Mouse (Mus musculus): Measurements from ENCODE around the gene Impg2. TPM values are rescaled to one million over a fixed set of nuclear protein-coding genes. Genes with fewer than 3 reads are reported as not detected.

Gene Impg2
- polyA plus RNA-seq, 1 experiment from 2014 or later: 0.06 TPM

DNA sequence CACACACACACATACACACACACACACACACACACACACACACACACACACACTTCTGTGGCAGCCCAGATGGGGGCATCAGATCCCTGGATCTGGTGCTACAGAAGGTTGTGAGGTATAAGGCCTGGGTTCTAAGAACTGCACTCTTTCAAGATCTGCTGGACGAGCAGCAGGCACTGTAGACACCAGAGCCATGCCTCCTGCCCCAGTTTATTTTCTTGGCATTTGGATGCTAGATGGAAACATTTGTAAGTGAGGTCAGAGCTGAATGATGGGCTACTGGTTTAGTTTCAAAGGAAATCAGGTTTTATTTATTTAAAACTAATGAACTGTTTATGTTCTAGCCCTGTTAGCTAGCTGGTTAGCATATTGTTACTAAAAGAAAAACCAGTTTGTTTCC, 90.8 kb downstream of the Impg2 start:
- Histone ChIP-seq H3K4me3 (ENCODE audit: low read depth, low read length) (no peak overlapping the region), H3K27me3 (ENCODE audit: insufficient read depth, low read length) (no peaks in the 10 kb centered on the region), H3K36me3 (replicated peaks; ENCODE audit: insufficient read depth, low read length) (no peaks in the 10 kb centered on the region), H3K4me1 (ENCODE audit: insufficient read depth) (no peaks in the 10 kb centered on the region), H3K27ac (ENCODE audit: low read depth) (no peak overlapping the region), H3K4me2 (ENCODE audit: low read depth, low read length) (no peak overlapping the region), H3K9me3 (ENCODE audit: low read length) (no peaks in the 10 kb centered on the region), H3K9ac (replicated peaks) (no peak overlapping the region)
- 69% methylated on average over 1 of the region's 1 CpGs for WGBS (ENCODE audit: insufficient replicate concordance)
- DNase-seq (no peak), ATAC-seq (no peak)
- TF ChIP-seq EP300 (IDR thresholded peaks at IDR 0.05; ENCODE audit: low read depth): no peak
- no peak for TF ChIP-seq CTCF (IDR thresholded peaks at IDR 0.05; ENCODE audit: low read depth)

DNA sequence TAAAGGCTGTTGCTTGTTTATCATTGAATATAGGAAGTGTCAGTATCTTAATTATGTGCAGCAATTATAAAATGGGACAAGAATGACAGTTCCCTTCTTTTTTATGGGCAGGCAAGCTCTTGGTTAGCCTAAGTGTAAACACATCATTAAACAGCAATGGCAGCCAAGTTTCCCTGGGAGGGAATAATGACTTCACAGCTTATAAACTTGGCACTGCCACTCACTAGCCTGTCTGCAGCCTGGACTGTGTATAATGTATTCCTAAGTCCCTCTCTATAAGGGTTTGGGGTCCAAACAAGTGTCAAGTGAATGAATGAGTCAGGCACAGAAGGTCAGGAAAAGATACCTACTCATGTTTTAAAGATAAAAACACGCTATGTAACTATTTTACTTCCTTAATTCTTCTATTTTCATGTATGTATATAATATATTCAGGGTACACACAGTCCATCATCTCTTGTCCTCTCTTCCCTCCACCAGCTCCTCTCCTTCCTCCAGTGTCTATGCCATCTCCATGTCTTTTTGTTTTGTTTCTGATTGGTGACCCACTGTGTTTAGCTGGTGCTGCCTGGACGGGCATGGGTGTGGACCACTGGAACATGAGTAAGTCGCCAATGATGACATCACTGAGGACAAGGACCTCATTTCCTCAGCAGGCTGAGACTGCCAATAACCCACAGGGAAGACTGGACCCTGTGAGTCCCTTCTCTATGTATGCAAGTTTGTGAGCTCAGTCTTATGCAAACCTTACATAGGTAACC, 92.0 kb downstream of the Impg2 start:
- H3K4me1 ChIP-seq (ENCODE audit: insufficient read depth): no peaks in the 10 kb centered on the region
- 70% methylated on average over 3 of the region's 3 CpGs for WGBS (ENCODE audit: insufficient replicate concordance)
- DNase-seq (no peak), ATAC-seq (no peak)
- no peaks in the 10 kb centered on the region for H3K36me3 ChIP-seq (replicated peaks; ENCODE audit: insufficient read depth, low read length)
- H3K27me3 ChIP-seq (ENCODE audit: insufficient read depth, low read length): no peaks in the 10 kb centered on the region
- no peak overlapping the region for H3K4me2 ChIP-seq (ENCODE audit: low read depth, low read length)
- no peaks in the 10 kb centered on the region for H3K9me3 ChIP-seq (ENCODE audit: low read length)
- no peak overlapping the region for H3K9ac ChIP-seq (replicated peaks)
- no peak overlapping the region for H3K4me3 ChIP-seq (ENCODE audit: low read depth, low read length)
- TF ChIP-seq CTCF (IDR thresholded peaks at IDR 0.05; ENCODE audit: low read depth) (no peak), EP300 (IDR thresholded peaks at IDR 0.05; ENCODE audit: low read depth) (no peak)
- H3K27ac ChIP-seq (ENCODE audit: low read depth): no peak overlapping the region

DNA sequence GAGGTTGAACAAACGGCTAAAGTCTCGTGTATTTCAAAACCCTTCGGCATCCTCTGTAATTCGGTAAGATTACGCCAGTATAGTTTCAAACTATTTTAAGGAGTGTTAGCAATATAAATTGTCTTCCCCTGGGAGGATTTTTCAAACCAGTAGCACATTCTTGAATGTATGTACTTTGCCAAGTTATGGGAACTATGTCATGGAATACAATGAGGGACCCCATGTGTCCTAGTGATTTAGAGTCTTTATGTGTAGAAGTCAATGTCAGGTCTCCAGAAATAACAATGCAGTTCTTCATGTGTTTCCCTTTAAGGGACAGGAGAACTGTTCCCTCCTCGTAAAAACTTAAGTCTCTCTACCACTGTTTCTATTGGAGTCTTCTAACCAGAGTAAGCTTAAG, 94.1 kb downstream of the Impg2 start:
- no peaks in the 10 kb centered on the region for H3K9me3 ChIP-seq (ENCODE audit: low read length)
- H3K36me3 ChIP-seq (replicated peaks; ENCODE audit: insufficient read depth, low read length): no peaks in the 10 kb centered on the region
- DNase-seq (no peak), ATAC-seq (no peak)
- no peaks in the 10 kb centered on the region for H3K27me3 ChIP-seq (ENCODE audit: insufficient read depth, low read length)
- H3K9ac ChIP-seq (replicated peaks): no peak overlapping the region
- H3K4me1 ChIP-seq (ENCODE audit: insufficient read depth): no peaks in the 10 kb centered on the region
- TF ChIP-seq CTCF (IDR thresholded peaks at IDR 0.05; ENCODE audit: low read depth): no peak
- TF ChIP-seq EP300 (IDR thresholded peaks at IDR 0.05; ENCODE audit: low read depth): no peak
- no peak overlapping the region for H3K4me3 ChIP-seq (ENCODE audit: low read depth, low read length)
- WGBS (ENCODE audit: insufficient replicate concordance): 82% methylated on average over 6 of the region's 6 CpGs
- H3K4me2 ChIP-seq (ENCODE audit: low read depth, low read length): no peak overlapping the region
- no peak overlapping the region for H3K27ac ChIP-seq (ENCODE audit: low read depth)

DNA sequence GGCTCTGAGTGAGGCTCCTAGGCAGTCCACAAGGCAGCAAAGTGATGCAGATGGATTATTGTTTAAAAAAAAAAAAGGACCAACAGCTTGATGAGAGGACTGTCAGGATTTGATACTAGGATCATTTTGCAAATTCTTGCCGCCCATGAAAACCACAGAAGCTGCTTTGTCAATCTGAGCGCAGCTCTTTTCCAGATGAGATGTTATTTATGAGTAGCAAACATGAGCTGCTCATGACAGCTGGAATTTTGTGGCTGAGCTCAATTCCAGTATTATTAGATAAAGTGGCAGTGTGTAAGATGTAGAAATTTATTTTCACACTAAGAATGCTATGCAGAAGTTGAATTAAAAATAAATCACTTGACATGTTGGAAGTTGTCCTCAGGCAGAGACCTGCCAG, 94.7 kb downstream of the Impg2 start:
- no peaks in the 10 kb centered on the region for H3K9me3 ChIP-seq (ENCODE audit: low read length)
- TF ChIP-seq EP300 (IDR thresholded peaks at IDR 0.05; ENCODE audit: low read depth) (no peak), CTCF (IDR thresholded peaks at IDR 0.05; ENCODE audit: low read depth) (no peak)
- no peak overlapping the region for H3K9ac ChIP-seq (replicated peaks)
- no peaks in the 10 kb centered on the region for H3K36me3 ChIP-seq (replicated peaks; ENCODE audit: insufficient read depth, low read length)
- DNase-seq (no peak), ATAC-seq (no peak)
- no peak overlapping the region for H3K4me2 ChIP-seq (ENCODE audit: low read depth, low read length)
- no peaks in the 10 kb centered on the region for H3K4me1 ChIP-seq (ENCODE audit: insufficient read depth)
- H3K4me3 ChIP-seq (ENCODE audit: low read depth, low read length): no peak overlapping the region
- WGBS (ENCODE audit: insufficient replicate concordance): 71% methylated on average over 2 of the region's 2 CpGs
- no peaks in the 10 kb centered on the region for H3K27me3 ChIP-seq (ENCODE audit: insufficient read depth, low read length)
- H3K27ac ChIP-seq (ENCODE audit: low read depth): no peak overlapping the region

DNA sequence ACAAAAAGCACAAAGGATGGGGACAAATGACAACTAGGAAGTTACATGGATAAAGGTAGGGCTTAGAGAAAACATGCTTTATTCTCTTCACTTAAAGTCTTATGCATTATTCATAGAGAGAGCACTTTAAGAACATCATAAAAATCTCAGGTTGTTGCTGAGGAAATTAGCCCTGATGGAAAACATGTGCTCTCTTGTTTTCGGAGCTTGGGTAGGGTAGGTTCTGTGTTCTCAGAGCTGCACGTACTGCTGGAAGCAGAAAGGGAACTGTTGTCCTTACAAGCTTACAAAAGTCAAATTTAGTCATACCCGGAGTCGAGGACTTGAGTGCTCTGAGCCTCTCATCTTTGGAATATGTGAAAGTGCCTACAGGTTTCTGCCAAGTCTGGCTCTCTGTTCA, 98.9 kb downstream of the Impg2 start:
- DNase-seq (no peak), ATAC-seq (no peak)
- TF ChIP-seq EP300 (IDR thresholded peaks at IDR 0.05; ENCODE audit: low read depth) (no peak), CTCF (IDR thresholded peaks at IDR 0.05; ENCODE audit: low read depth) (no peak)
- no peaks in the 10 kb centered on the region for H3K9me3 ChIP-seq (ENCODE audit: low read length)
- no peak overlapping the region for H3K9ac ChIP-seq (replicated peaks)
- no peak overlapping the region for H3K4me3 ChIP-seq (ENCODE audit: low read depth, low read length)
- H3K27me3 ChIP-seq (ENCODE audit: insufficient read depth, low read length): no peaks in the 10 kb centered on the region
- H3K4me2 ChIP-seq (ENCODE audit: low read depth, low read length): no peak overlapping the region
- no peaks in the 10 kb centered on the region for H3K4me1 ChIP-seq (ENCODE audit: insufficient read depth)
- no peaks in the 10 kb centered on the region for H3K36me3 ChIP-seq (replicated peaks; ENCODE audit: insufficient read depth, low read length)
- no peak overlapping the region for H3K27ac ChIP-seq (ENCODE audit: low read depth)
- 70% methylated on average over 4 of the region's 4 CpGs for WGBS (ENCODE audit: insufficient replicate concordance)

DNA sequence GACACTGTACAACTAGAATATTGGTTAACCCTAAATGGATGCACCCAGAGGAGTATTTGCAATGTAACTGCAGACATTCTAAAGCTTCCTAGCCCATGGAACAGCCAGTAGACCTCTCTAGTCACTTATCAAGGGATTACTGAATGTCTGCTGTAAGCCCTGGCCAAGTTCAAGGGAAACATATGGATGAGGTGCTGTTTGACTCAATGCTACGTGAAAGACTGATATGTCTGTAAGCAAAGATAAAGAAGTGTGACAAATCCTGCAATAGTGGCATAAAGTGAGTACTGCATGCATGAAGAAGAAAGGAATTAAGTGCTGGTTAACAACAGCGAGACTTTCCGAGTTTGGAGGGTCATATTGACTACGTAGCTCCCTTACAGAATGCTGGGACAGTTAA, 100.1 kb downstream of the Impg2 start:
- DNase-seq: no peak
- TF ChIP-seq CTCF (IDR thresholded peaks at IDR 0.05; ENCODE audit: low read depth): no peak
- no peak for TF ChIP-seq EP300 (IDR thresholded peaks at IDR 0.05; ENCODE audit: low read depth)
- Histone ChIP-seq H3K4me2 (ENCODE audit: low read depth, low read length) (no peak overlapping the region), H3K36me3 (replicated peaks; ENCODE audit: insufficient read depth, low read length) (no peaks in the 10 kb centered on the region), H3K27me3 (ENCODE audit: insufficient read depth, low read length) (no peaks in the 10 kb centered on the region), H3K9me3 (ENCODE audit: low read length) (no peaks in the 10 kb centered on the region), H3K9ac (replicated peaks) (no peak overlapping the region), H3K4me1 (ENCODE audit: insufficient read depth) (no peaks in the 10 kb centered on the region), H3K27ac (ENCODE audit: low read depth) (no peak overlapping the region), H3K4me3 (ENCODE audit: low read depth, low read length) (no peak overlapping the region)
- WGBS (ENCODE audit: insufficient replicate concordance): 73% methylated on average over 4 of the region's 4 CpGs
- ATAC-seq: no peak

Data from liver, postnatal 0 days (tissue).